Mouse (Mus musculus): ENCODE measurements around the gene Dpp8.
"Not testable (repeated sequence)": the region's sequence is repeated elsewhere in the genome, so short reads cannot be mapped to it uniquely, and the experiment has no call there.

Gene Dpp8

DNA sequence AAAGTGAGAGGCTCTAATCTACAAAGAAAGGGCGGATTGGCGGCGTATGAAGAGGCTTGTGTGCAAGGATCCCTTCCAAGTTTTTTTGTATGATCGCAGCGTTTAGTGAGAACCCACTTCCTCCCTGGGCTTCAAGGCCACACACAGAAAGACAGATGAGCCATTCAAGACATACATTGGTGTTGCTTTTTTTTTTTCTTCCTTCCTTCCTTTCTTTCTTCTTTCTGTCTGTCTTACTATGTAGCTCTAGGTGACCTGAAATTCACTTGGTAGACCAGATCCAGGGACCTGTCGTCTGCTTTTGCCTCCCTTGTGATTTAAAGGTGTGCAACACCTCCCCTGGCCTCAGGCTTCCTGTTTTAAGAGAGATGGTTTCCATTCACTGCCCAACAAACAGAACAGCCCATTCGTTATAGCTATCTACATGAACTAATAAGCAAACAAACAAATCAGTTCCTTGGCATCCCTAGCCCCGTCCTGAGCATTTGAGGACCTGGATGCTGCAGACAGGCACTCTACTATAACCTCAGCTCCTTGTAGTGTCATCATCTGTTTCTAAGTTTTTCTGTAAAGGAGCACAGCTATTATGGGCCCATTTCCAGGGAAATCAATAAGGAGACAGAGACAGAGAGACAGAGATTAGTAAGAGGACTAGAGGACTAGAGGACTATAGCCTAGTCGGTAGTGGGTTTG, 10.2 kb upstream of the Dpp8 start:
- no peak for DNase-seq (ENCODE audit: low spot score in 2 of 2)

DNA sequence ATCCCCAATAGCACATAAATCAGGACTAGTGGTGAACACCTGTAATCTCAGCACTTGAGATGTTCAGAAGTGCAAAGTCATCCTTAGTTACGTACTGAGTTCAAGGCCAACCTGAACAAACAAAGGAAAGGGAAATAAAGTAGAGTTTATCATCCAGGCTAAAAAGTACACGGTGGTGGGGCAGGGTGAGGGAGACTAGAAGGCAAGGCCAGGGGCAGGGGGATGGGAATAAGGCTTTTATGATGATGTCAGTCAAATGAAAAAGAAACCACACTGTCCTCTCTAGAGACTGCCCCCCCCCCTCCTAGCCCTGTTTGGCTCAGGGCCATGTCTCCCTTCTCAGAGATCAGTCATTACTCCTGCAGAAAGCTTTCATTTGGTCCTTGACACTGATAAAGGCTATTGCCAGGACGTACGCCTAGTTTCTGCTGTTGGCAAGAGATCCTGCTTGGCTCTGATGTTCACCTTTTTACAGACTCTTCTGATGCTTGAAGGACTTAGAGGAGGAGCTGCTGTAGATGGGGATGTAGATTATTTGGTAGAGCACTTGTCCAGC, 9.6 kb upstream of the Dpp8 start:
- DNase-seq (ENCODE audit: low spot score in 2 of 2), result no peak

DNA sequence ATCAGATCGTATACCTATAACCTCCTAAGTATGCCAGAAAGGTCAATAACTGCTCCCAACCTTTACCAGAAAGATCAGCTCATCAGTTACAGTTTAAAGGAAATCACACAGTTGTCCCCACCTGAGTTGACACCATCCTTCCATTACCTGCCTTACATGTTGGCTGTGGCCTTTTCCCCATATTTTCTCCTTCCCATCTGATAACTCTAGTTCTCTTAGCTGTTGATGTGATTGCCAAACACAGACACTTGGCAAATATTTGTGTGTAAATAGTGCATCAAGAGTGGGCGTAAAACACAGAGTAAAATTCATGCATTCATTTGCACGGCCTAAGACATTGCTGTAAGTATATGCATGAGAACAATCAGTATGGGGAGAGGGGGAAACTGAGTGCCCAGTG, 8.8 kb upstream of the Dpp8 start:
- DNase-seq (ENCODE audit: low spot score in 2 of 2), result no peak

DNA sequence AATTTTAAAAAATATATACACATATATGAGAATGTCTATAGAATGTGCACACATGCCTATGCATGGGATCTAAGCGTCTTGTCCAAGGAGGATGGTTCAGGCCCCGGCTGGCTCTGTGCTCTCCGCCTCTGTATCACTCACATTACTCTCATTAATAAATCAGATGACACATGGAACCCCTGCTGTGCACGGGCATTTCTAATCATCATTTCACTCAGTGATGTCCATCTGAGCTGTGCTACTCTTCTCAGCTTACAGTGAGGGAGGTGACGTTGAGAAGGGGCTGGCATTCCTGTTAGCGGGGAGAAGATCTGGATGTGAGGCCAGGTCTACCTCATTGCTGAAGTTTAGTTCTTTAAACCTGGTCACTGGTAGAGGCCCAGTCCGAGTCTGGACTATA, 5.0 kb upstream of the Dpp8 start:
- no peak for DNase-seq (ENCODE audit: low spot score in 2 of 2)

DNA sequence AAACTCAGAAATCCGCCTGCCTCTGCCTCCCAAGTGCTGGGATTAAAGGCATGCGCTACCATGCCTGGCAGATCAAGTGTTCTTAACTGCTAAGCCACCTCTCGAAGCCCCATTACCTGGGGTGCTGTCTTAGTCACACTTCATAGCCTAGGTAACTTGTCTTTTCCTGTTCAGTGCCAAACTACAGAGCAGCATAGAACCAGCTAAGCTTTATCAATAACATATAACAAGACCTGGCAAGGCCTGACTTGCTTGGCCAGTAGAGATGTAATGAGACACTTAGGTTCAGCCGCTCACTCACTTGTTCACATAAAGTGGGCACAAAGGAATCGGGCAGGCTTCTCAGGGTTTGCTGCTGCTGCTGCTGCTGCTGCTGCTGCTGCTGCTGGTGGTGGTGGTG, 3.9 kb upstream of the Dpp8 start:
- DNase-seq (ENCODE audit: low spot score in 2 of 2), result no peak

DNA sequence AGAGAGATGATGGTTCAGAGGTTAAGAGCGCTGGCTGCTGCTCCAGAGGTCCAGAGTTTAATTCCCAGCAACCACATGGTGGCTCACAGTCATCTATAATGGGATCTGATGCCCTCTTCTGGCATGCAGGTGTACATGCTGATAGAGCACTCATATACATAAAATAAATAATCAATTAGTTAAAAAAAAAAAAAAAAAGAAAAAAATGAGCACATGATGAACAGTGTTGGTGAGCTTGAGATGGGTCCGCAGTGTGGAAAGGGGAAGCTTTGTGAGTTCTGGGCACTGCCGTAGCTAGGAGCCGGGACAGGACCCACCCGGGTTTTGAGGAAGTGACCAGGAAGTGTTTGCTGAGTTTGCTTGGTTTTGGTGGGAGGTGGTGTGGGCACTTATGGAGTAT, 859 bp upstream of the Dpp8 start:
- DNase-seq (ENCODE audit: low spot score in 2 of 2), result not testable (repeated sequence)

DNA sequence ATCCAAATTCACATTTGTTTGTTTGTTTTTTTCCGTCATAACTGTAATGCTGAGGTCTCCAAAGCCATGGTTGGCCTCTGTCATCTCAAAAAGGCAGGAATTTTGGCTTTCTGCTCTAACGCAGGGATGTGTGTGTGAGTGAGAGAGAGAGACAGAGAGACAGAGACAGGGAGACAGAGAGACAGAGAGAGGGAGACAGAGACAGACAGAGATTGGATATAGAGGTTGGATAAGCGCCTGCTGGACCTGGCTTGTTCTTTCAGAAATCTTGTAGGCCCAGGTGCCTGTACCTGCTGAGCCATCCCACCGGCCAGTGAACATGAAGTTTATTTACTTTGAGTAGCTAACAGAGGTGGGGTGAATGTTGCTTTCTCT, 333 bp upstream of the Dpp8 start:
- DNase-seq (ENCODE audit: low spot score in 2 of 2), result no peak

DNA sequence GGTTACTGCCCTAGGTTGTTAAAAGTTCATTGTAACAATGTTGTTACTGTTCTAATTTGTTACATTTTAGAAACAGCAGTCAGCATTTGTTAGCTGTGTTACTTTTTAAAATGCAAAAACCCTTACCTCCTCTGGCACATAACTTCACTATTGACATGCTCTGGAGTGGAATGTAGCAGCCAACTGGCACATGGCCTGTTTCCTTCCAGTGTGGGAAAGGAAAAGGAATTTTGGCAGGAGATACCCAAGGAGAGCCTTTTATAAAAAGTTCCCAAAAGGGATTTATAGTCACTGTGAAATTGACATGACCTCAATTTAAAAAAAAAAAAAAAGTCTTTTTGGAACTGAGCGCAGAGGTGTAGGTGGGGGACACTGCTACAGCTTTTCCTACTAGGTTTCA, 4.2 kb downstream of the Dpp8 start:
- DNase-seq (ENCODE audit: low spot score in 2 of 2), result no peak

DNA sequence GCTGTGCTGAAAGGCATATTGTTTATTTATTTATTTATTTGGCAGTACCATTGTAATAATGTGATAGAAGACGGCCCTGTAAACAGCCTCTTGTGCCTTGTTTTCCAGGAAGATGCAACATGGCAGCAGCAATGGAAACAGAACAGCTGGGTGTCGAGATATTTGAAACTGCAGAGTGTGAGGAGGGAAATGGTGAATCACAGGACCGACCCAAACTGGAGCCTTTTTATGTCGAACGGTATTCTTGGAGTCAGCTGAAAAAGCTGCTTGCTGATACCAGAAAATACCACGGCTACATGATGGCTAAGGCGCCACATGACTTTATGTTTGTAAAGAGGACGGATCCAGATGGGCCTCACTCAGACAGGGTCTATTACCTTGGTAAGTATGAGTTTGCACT, 4.6 kb downstream of the Dpp8 start:
- DNase-seq (ENCODE audit: low spot score in 2 of 2), result no peak

DNA sequence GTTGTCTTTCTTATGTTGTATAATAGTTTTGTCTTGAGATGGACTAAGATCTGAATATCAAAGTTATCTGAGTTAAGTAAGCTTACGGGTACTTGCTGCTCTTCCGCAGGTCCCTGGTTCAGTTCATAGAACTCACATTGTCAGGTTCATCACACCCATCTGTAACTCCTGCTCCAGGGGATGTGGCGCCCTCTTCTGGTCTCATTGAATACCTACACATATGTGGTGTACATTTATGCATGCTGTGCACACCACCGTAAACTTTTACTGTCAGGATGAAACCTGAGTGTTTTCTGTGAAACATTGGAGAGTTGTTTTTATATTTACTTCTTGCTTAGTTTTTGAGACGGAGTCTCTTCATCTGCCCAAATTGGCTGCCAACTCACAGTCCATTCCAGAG, 9.2 kb downstream of the Dpp8 start:
- DNase-seq (ENCODE audit: low spot score in 2 of 2), result no peak

DNA sequence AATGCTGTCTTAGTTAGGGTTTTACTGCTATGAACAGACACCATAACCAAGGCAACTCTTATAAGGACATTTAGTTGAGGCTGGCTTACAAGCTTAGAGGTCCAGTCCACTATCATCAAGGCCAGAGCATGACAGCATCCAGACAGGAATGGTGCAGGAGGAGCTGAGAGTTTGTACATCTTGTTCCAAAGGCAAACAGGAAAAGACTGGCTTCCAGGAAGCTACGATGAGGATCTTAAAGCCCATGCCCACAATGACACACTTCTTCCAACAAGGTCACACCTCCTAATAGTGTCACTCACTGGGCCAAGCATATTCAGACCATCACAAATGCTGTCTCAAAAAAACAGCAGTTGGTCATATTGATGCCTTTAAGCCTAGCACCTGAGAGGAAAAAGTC, 14.8 kb downstream of the Dpp8 start:
- no peak for DNase-seq (ENCODE audit: low spot score in 2 of 2)

DNA sequence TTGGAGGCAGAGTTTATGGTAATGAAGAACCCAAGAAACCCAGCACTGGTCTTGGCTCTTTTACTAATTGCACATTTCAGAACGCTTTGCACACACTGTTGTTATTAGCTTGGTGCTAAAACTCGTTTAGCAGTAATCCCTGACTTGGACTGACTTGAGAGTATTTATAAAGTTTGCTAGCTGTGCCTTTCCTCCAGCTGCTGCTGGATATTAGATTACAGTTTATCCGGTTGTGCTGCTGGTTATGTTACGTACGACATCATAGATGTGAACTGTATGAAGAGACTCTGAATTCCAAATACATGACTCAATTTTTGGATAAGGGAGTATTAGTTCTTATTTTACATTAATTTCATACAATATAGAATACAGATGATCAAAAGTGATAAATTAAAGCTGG, 17.2 kb downstream of the Dpp8 start:
- DNase-seq (ENCODE audit: low spot score in 2 of 2), result no peak

DNA sequence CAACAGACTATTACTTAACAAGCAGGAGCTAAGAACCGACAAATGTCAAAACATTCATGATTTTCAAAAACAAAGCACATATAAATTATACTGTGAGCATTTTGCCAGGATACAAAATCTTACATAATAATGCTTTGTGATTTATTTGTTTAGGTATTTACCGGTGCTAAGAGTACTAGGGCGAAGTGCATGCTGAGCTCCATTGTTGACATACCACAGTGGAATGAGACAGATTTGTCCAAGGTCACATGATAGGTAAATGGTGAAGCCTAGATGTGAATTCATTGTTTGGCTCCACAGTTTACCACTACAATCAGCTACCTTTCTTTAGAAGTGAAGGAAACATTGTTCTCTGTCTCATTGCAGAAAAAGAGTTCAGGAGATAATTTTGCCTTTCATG, 18.8 kb downstream of the Dpp8 start:
- no peak for DNase-seq (ENCODE audit: low spot score in 2 of 2)

DNA sequence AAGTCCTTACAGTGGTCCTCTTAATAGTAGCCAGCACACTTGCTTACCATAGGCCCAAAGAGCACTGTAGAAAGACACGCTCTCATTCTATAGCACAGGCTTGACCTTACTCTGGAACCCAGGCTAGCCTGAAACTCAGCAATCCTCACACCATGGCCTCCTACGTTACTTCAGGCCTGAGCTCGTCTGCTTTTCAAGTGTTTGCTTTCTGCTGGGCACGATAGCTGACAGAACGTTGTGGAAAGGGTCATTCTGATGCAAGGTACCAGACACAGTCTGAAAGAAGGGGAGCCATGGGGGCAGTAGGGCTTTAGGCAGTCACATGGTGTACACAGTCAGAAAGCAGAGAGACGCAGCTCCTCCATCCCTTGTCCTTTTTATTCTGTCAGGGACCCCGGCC, 32.0 kb downstream of the Dpp8 start:
- no peak for DNase-seq (ENCODE audit: low spot score in 2 of 2)

DNA sequence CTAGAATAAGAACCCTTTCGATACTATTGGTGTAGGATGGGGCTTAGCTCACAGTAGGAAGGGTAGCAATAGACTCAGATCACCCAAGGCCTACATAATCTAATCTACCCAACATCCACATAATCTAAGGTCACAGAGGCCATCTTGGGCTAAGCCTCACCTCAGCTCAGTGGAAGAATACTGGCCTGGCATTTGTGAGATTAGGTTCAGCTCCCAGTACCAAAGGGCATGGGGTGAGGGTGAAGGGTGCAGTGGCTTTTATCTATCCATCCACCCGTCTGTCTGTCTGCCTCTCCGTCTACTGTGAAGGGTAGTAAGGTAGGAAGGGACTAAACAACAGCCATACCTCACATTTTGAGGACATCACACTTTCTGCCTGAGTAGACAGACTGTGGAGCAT, 38.4 kb downstream of the Dpp8 start:
- DNase-seq (ENCODE audit: low spot score in 2 of 2), result no peak

DNA sequence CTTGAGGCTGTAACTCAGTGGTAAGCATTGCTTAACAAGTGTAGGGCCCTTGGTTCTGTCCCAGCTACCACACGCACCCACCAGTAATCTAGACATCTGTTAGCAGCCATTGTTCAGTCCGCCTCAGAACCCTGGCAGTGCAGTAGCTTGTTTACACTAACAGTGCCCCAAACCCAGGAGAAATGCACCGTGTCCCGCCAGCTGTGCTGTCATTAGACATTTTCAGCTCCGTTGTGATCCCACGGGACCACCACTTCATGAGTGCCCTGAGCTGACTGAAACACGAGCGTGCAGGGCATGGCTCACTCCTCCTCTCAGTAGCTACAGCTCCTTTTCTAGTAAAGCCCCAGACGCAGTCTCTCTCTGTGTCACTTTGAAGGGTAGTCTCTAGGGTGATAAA, 41.3 kb downstream of the Dpp8 start:
- no peak for DNase-seq (ENCODE audit: low spot score in 2 of 2)

DNA sequence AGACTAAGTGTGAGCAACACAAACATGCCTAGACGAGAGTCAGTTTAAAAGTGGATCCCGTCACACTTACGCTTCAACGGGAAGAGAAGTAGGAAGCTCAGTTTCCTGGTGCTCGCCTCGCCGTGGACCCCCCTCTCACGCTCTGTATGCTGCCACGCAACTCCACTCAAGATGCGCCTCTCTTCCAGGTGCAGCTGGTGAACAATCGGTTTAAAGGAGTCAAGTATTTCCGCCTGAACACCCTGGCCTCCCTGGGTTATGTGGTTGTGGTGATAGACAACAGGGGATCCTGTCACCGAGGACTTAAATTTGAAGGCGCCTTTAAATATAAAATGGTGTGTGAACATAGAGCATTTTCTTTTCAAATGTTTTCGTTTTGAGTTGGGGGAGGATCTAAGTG, 42.0 kb downstream of the Dpp8 start:
- no peak for DNase-seq (ENCODE audit: low spot score in 2 of 2)

DNA sequence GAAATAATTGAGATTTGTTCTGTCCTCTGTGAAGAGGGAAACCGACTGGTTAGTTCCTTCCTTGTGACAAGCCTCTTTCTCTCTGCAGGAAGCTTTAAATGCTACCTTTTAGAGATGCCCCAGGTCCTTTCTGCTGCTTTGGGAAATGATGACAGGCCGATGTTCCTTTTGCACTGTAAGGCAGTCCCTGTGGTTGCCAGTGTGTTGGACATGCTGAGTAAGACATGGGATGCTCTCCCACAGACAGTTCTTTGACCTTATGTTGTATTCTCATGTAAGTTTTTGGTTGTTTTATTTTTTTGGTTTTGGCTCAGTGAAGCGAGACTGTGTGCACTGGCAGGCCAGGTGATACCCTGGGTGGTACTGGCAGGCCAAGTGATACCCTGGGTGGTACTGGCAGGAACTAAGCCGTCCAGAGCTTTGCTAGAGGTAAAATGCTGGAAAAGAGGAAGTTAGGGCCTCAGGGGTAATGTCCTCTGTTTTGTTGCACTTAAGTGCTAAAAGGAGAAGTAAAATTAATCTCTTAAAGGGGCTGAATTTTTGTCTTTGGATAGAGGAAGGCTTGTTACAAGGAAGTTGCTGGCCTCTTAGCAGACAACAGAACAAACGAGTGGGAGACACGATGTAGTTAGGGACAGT, 42.8 kb downstream of the Dpp8 start:
- DNase-seq (ENCODE audit: low spot score in 2 of 2), result no peak

DNA sequence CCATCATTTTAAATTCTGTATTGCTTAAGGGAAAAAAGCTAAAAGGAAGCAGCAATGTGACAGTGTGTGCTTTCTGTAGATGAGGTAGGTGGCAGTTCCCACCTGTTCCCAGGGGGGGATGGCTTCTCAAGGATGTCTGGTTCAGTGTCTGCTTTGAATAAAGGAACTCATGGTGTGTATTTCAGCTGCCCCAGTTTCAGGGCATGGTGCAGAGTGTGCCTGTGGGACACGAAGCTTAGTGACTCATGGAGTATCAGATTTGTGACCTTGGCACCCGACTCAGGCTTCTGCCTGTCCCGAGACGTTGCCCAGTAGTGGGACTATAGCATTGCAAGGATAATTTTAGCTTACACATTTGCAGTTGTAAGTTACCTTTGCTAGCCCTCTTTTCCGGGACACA, 45.3 kb downstream of the Dpp8 start:
- no peak for DNase-seq (ENCODE audit: low spot score in 2 of 2)

DNA sequence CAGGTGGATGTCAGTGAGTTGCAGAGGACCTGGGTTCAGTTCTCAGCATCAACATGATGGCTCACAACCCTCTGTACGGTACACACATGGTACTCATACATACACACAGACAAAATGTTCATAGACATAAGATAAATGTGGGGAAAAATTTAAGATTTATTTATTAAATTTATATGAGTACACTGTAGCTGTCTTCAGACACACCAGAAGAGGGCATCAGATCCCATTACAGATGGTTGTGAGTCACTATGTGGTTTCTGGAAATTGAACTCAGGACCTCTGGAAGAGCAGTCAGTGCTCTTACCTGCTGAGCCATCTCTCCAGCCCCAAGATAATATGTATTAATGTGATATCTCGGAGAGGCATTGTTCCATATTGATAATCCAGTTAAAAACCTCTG, 47.9 kb downstream of the Dpp8 start:
- not testable (repeated sequence) for DNase-seq (ENCODE audit: low spot score in 2 of 2)

DNA sequence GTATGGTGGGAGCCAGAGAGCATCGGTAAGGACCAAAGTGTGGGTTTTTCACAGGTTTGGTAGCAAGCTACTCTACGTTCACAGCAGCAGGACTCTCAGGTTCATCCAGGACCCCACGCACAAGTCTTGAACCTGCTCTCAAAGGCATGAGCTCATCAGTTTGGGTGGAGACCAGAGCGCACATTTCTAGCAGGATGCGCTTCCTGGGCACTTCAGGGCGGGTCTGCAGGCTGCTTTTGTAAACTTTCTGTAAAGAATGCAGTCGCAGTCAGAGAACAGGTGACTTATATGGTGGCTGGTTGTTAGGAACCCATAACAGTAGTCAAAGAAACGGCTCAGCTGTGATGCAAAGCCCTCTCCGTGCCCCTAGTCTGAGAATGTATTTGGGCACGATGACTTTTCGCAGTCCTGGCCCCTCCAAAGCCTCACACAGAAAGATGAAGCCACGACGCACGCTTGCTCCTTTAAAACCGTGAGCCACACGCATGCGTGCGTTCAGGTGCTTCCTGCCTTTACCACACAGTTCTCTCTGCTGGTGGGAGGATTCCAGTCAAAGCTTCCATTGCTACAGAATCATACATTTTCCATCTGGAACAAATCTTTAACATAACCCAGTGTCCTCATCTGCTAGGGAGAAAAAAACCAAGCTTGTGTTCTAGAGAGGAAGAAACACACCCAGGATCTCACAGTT, 51.0 kb downstream of the Dpp8 start:
- no peak for DNase-seq (ENCODE audit: low spot score in 2 of 2)

DNA sequence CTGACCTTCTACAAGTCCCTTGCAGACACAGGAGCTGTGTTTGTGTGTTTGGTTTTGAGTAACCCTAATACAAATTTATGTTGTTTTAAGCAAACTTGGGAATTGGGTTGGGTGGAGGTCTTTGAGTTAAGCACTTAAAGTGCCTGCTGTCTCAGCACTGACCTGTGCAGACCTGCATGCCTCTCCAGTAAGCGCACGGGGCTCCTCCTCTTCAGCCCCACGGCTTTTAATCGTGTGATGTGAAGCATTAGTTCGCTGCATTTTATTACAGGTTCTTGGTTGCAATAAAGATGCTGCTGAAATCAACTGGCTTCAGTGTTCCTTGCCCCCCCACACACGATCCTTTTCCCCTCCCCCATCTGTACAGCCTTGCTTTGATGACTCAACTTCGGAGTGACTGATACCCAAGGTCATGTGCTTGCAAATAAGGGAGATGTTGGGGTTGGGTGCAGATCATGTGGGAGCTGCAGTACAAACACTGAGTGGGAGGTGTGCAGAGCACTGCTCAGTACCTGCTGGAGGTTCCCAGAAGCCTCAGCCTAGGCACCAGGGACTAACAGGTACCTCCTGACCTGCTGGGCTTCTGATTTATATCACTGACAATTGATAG, 52.1 kb downstream of the Dpp8 start:
- no peak for DNase-seq (ENCODE audit: low spot score in 2 of 2)

DNA sequence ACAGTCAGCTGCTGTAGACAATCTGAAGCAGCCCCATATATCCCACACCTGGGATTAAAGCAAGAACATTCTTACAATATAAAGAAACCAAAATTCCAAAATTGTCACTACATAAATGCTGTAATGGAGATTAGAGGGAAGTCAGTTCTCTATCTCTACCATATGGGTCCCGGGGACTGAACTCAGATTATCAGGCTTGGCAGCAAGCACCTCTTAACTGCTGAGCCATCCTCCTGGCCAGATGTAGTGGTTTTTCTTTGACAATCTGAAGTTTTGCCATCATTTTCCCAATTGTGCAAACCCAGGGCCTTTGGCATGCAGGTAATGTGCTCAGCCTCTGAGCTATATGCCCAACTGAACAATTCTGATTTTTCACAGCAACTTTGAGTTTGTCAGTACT, 53.1 kb downstream of the Dpp8 start:
- DNase-seq (ENCODE audit: low spot score in 2 of 2), result no peak
